In genomic region chr1:133961281-133962134, GRCm38 (mm10) we compare ENCODE assay signal across 8 mouse cellular contexts. TPM values are rescaled to one million over a fixed set of nuclear protein-coding genes. Genes with fewer than 3 reads are reported as not detected.
DNase-seq lines count a peak whose midpoint lies in the region; ATAC-seq and TF ChIP-seq lines count a peak whose summit lies in the region.

No protein-coding gene starts in this region.

- peaks cover 21% of the 10 kb centered on the region for H3K4me1 ChIP-seq in embryonic facial prominence, embryonic 15.5 days
- peaks cover 13 to 22% of the 10 kb centered on the region in 2 experiments for H3K4me1 ChIP-seq in heart, embryonic 14.5 days (ENCODE audit: control insufficient read depth in 2 of 2, insufficient read depth in 2 of 2, low read length in 2 of 2)
- H3K4me1 ChIP-seq in kidney, postnatal 0 days (replicated peaks; ENCODE audit: insufficient read depth, low read length) = peaks cover 24% of the 10 kb centered on the region
- peaks cover 3% of the 10 kb centered on the region; the same call in 1 of the 2 replicates for H3K4me1 ChIP-seq in olfactory bulb, adult 2 months (ENCODE audit: control insufficient read depth, insufficient read depth, low read length)

- H3K4me3 ChIP-seq in embryonic facial prominence, embryonic 15.5 days (replicated peaks) = no peak overlapping the region
- peak overlapping the region; percentile 5 to 24; a peak in 2 of 4 replicates for H3K4me3 ChIP-seq in heart, embryonic 14.5 days (ENCODE audit: control insufficient read depth in 1 of 2, insufficient read depth in 1 of 2, low read depth in 1 of 2, low read length in 2 of 2)
- H3K4me3 ChIP-seq in kidney, postnatal 0 days (replicated peaks; ENCODE audit: low read depth, low read length) = no peak overlapping the region
- no peak overlapping the region for H3K4me3 ChIP-seq in olfactory bulb, adult 2 months (ENCODE audit: insufficient read depth, low read depth, low read length)

- no peaks in the 10 kb centered on the region for H3K9me3 ChIP-seq in embryonic facial prominence, embryonic 15.5 days (replicated peaks)
- H3K9me3 ChIP-seq in heart, embryonic 14.5 days (ENCODE audit: control insufficient read depth, low read length) = no peaks in the 10 kb centered on the region
- no peaks in the 10 kb centered on the region for H3K9me3 ChIP-seq in kidney, postnatal 0 days (replicated peaks; ENCODE audit: low read length)

- H3K9ac ChIP-seq in embryonic facial prominence, embryonic 15.5 days = no peak overlapping the region
- peak overlapping the region; percentile 54 for H3K9ac ChIP-seq in heart, embryonic 14.5 days (ENCODE audit: low read length)
- peak overlapping the region; percentile 27; the same call in 1 of the 2 replicates for H3K9ac ChIP-seq in kidney, postnatal 0 days (ENCODE audit: low read depth, low read length)

- TF ChIP-seq CTCF in kidney, postnatal 0 days (IDR thresholded peaks at IDR 0.05; ENCODE audit: low read depth) = peak; percentile 93
- TF ChIP-seq CTCF in olfactory bulb, adult 2 months (IDR thresholded peaks at IDR 0.05; ENCODE audit: insufficient read depth, low read depth, low read length) = peak; percentile 51; the same call in 1 of the 2 replicates

- no peaks in the 10 kb centered on the region for H3K36me3 ChIP-seq in embryonic facial prominence, embryonic 15.5 days
- no peaks in the 10 kb centered on the region for H3K36me3 ChIP-seq in heart, embryonic 14.5 days (ENCODE audit: control insufficient read depth, insufficient read depth, low read length)
- H3K36me3 ChIP-seq in kidney, postnatal 0 days (ENCODE audit: insufficient read depth, low read length) = no peaks in the 10 kb centered on the region

- DNase-seq in left cerebral cortex, adult 18-20 months (ENCODE audit: low spot score in 2 of 2) = peak; percentile 21 to 36
- DNase-seq in left cerebral cortex, adult 11 months (ENCODE audit: low spot score) = no peak
- DNase-seq in kidney, postnatal 0 days (ENCODE audit: low spot score) = peak; percentile 97
- peak; percentile 82 to 84 for DNase-seq in lung, adult 18-20 months
- no peak for DNase-seq in thymus, postnatal 36 days

- peak overlapping the region; percentile 19; the same call in 1 of the 2 replicates for H3K4me2 ChIP-seq in embryonic facial prominence, embryonic 15.5 days (replicated peaks)
- peak overlapping the region; percentile 53 for H3K4me2 ChIP-seq in heart, embryonic 14.5 days (ENCODE audit: low read length)
- H3K4me2 ChIP-seq in kidney, postnatal 0 days (ENCODE audit: low read length) = peak overlapping the region; percentile 37

- peak; percentile 82 for ATAC-seq in embryonic facial prominence, embryonic 15.5 days (ENCODE audit: insufficient number of reproducible peaks, low FRiP score, low TSS enrichment, low read depth)
- peak; percentile 92 for ATAC-seq in heart, embryonic 14.5 days (ENCODE audit: insufficient number of reproducible peaks, insufficient read depth, low FRiP score, low read depth)
- ATAC-seq in kidney, postnatal 0 days (replicated peaks; ENCODE audit: low FRiP score, low read depth) = peak; percentile 91

- H3K27me3 ChIP-seq in embryonic facial prominence, embryonic 15.5 days = no peaks in the 10 kb centered on the region
- no peaks in the 10 kb centered on the region for H3K27me3 ChIP-seq in heart, embryonic 14.5 days (ENCODE audit: control insufficient read depth, insufficient read depth, low read length)
- H3K27me3 ChIP-seq in kidney, postnatal 0 days (ENCODE audit: insufficient read depth, low read length) = no peaks in the 10 kb centered on the region

- TF ChIP-seq POLR2A in olfactory bulb, adult 2 months (IDR thresholded peaks at IDR 0.05; ENCODE audit: insufficient read depth, low read depth, low read length) = no peak

- 19% methylated on average over 18 of the region's 18 CpGs for WGBS in embryonic facial prominence, embryonic 15.5 days
- 6% methylated on average over 18 of the region's 18 CpGs for WGBS in heart, embryonic 14.5 days
- WGBS in kidney, postnatal 0 days = 7% methylated on average over 18 of the region's 18 CpGs
- 32% methylated on average over 18 of the region's 18 CpGs for WGBS in olfactory bulb, adult 2 months

- H3K27ac ChIP-seq in embryonic facial prominence, embryonic 15.5 days (replicated peaks) = no peak overlapping the region
- H3K27ac ChIP-seq in heart, embryonic 14.5 days (replicated peaks in 1 of 2; ENCODE audit: control insufficient read depth in 1 of 2, insufficient read depth in 1 of 2, low read depth in 2 of 2, low read length in 2 of 2) = peak overlapping the region; percentile 57 to 82
- H3K27ac ChIP-seq in kidney, postnatal 0 days = peak overlapping the region; percentile 55
- H3K27ac ChIP-seq in olfactory bulb, adult 2 months (ENCODE audit: insufficient read depth, low read depth, low read length) = no peak overlapping the region

RNA-seq across cellular contexts. Expression of gene Prelp, which starts 40.3 kb away (rescaled TPM):
- total RNA-seq in left cerebral cortex, adult 18-20 months (2021) = 10 to 100 TPM; 12.1 to 13.1 TPM
- polyA plus RNA-seq in embryonic facial prominence, embryonic 15.5 days (2015; fragmentation: Nextera tagmentation; extraction: Ambion mirVana) = 6.7 and 8.2 TPM in 2 replicates
- 2.1 and 2.7 TPM in 2 replicates for polyA plus RNA-seq in heart, embryonic 14.5 days (2014; fragmentation: Nextera tagmentation; extraction: Ambion mirVana)
- polyA plus RNA-seq in kidney, postnatal 0 days (2015; fragmentation: Nextera tagmentation; extraction: Ambion mirVana) = 2.2 TPM in 2 replicates
- not detected in 2 replicates for polyA plus RNA-seq in olfactory bulb, adult 2 months (2012; ENCODE audit: insufficient read depth, insufficient read length, low replicate concordance, missing spikeins)

RNA-seq across cellular contexts. Expression of gene Optc, which starts 53.7 kb away (rescaled TPM):
- 1 to 10 TPM in 1 of 2 experiments, under 1 TPM in 1; 0.75 to 1.6 TPM for total RNA-seq in left cerebral cortex, adult 18-20 months (2021)
- polyA plus RNA-seq in embryonic facial prominence, embryonic 15.5 days (2015; fragmentation: Nextera tagmentation; extraction: Ambion mirVana) = 1.1 and 1.2 TPM in 2 replicates
- 0.40 and 0.47 TPM in 2 replicates for polyA plus RNA-seq in heart, embryonic 14.5 days (2014; fragmentation: Nextera tagmentation; extraction: Ambion mirVana)
- polyA plus RNA-seq in kidney, postnatal 0 days (2015; fragmentation: Nextera tagmentation; extraction: Ambion mirVana) = 0.39 and 0.40 TPM in 2 replicates
- polyA plus RNA-seq in olfactory bulb, adult 2 months (2012; ENCODE audit: insufficient read depth, insufficient read length, low replicate concordance, missing spikeins) = not detected in 2 replicates

Comparison
In these comparisons a context has a peak if more than half of its experiments do, and no peak if none do; other contexts are left out.
1. DNase-seq: peak in left cerebral cortex, adult 18-20 months (2 of 2), kidney, postnatal 0 days (single experiment) and lung, adult 18-20 months (2 of 2); none in left cerebral cortex, adult 11 months (single experiment) and thymus, postnatal 36 days (0 of 2).
2. H3K27ac ChIP-seq: peak in heart, embryonic 14.5 days (2 of 2) and kidney, postnatal 0 days (single experiment); none in embryonic facial prominence, embryonic 15.5 days (single experiment) and olfactory bulb, adult 2 months (single experiment).
3. H3K4me3 ChIP-seq: peak in heart, embryonic 14.5 days (2 of 2); none in embryonic facial prominence, embryonic 15.5 days (single experiment), kidney, postnatal 0 days (single experiment) and olfactory bulb, adult 2 months (single experiment).
4. Peak in every context shown above with its lines, with median percentiles within 50 percentile points of each other: ATAC-seq and H3K4me2 ChIP-seq.